Mouse (Mus musculus): ENCODE results near the gene Tgif1.
"Not testable (repeated sequence)": the region's sequence is repeated elsewhere in the genome, so short reads cannot be mapped to it uniquely, and the experiment has no call there.

The Tgif1 gene

GRCm38 (mm10) chr17:70844971-70845370 is 8.4 kb downstream of the Tgif1 start:
- DNase-seq (ENCODE audit: low spot score), result no peak

DNA sequence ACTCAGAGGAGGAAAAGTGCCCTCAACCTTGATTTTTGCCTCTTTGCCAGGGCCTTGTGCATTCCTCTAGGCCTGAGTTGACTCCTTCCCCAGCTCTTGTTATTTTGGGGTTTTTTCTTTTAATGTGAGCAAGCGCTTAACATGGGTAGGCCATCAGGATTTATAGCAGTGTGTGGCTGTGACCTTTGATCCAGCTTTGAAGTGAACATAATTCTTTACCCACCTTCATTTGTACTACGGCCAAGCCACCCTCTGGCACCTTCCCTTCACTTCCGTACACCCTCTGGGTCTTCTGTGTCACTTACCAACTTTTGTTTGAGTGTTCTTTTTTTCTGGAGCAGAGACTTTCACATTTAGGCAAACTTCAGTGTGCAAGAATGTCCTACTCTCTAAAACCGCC is 10.1 kb downstream of the Tgif1 start:
- DNase-seq (ENCODE audit: low spot score), result no peak

GRCm38 (mm10) chr17:70838533-70838932 is 14.8 kb downstream of the Tgif1 start:
- no peak for DNase-seq (ENCODE audit: low spot score)

DNA sequence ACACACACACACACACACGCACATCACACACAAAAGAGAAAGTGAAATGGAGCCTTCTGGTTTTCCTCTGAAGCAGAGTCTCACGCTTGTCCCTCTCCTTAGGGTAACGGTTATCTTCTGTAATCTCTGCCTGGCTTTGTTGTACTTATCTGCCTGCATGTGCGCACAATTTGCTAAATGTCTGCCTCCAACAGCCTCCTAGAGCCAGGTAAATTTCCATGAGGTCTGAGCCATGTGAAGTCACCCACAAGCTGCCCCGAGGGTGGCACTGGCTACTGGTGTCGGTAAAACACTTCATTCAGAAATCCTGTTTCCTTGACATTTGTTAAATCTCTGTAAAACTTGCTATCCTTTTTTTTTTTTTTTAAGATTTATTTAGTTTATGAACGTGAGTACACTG is 15.3 kb downstream of the Tgif1 start:
- no peak for DNase-seq (ENCODE audit: low spot score)

GRCm38 (mm10) chr17:70837474-70837873 is 15.9 kb downstream of the Tgif1 start:
- DNase-seq (ENCODE audit: low spot score), result not testable (repeated sequence)

DNA sequence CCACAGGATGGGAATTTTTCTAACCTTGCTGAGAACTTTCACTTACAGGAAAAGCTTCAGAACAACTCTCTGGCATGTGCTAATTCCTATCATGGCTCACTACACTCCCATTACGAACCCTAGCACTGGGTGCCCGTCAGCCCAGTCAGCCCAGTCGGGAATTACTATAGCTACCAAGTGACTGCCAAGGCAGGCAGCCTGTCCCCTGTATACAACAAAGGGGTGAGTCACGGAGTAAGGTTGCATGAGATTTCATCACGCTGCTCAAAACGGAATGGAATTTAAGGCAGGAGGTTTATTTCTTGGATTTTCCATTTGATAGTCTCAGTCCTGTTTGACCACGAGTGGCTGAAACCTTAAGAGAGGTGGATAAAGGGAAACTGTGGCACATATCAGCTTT is 16.5 kb downstream of the Tgif1 start:
- no peak for DNase-seq (ENCODE audit: low spot score)

GRCm38 (mm10) chr17:70835071-70835790 is 18.1 kb downstream of the Tgif1 start:
- DNase-seq (ENCODE audit: low spot score), result no peak

DNA sequence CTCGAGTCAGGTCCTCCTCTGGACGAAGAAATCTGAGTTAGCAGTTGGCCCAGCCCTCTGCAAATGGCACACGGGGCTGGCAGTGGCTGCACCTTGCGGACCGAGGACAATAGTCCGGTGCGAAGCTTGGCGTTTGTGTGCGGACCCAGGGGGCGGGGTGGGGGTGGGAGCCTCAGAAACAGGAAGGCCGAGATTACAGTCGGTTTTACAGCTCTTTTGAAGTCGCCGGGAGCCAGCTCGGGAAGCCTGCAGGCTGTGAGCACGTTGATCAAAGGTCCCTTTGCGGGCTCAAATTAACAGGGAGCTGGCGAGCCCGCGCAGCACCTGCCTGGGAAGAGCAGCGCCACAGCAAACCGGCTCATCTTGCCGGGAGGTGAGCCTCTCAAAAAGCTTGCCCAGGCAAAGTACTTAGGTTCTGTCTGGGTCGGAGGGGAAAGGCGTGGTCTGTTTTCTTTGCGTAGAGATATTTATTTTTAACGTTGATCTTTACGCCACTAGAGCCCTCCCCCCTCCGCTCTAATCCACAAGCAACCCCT is 18.8 kb downstream of the Tgif1 start:
- DNase-seq (ENCODE audit: low spot score), result no peak

- no peak for DNase-seq (ENCODE audit: low spot score)
Measured at GRCm38 (mm10) chr17:70832544-70832943, 20.8 kb downstream of the Tgif1 start.

DNA sequence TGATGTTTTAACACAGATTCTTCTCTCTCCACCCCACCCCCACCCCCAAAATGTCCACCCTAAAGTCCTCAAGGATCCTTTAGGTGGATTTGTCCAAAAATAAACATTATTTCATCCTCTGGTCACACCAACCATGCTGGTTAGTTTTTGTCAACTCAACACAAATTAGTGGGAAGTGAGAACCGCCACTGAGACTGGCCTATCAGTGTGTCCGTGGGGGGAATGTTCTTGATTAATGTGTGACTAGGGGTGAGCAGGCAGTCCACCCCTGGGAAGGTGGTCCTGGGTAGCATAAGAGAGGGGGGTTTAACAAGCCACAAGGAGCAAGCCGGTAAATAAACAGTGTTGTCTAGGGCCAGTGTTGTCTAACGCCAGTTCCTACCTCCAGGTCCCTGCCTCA is 21.8 kb downstream of the Tgif1 start:
- no peak for DNase-seq (ENCODE audit: low spot score)

DNA sequence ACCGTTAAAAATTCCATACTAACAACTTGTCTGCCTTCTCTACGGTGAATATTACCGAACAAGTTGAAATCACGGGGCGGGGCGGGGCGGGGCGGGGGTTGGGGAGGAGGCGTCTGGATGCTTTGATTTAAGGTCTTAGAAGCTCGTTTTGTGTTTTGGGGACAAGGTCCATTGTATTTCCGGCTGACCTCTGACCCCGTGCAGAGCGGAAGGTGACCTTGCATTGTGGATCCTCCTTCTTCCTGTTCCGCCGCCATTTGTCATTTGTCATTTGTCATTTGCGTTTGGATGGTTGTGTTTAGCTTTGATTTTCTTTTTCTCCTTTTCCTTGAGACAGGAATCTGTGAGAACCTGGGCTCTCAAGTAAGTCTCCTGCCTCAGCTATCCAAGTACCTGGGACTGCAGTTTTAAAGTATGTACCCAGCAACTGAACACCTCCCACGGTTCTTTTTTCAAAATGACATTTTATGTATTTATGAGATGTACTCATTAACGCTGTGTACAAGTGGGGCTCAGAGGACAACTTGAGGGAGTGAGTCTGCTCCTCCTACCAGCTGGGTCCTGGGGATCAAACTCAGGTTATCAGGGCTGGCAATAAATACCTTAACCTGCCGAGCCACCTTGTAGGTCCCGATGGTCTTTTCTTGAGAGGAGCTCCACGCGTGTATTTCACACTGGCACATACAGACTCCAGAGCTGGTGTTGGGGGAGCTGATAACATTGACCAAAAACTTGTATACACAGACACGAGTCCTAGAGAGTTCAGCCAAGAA is 23.2 kb downstream of the Tgif1 start:
- DNase-seq (ENCODE audit: low spot score), result no peak

DNA sequence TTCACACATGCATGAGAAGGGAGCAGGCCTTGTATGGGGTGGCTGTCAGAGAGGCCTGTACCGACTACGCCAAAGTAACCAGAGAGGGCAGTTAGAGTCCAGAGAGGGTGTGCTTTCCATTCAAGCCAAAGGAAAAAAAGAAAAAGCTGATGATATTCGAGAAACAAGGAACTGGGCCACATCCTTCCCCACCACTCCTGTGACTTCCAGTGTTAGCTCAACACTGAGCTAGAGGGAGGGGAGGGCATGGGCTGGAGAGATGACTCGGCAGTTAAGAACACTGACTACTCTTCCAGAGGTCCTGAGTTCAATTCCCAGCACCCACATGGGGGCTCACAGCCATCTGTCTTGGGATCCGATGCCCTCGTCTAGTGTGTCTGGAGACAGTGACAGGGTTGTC is 24.1 kb downstream of the Tgif1 start:
- DNase-seq (ENCODE audit: low spot score), result no peak

- no peak for DNase-seq (ENCODE audit: low spot score)
Measured at GRCm38 (mm10) chr17:70828569-70828968, 24.8 kb downstream of the Tgif1 start.

GRCm38 (mm10) chr17:70828180-70828528 is 25.2 kb downstream of the Tgif1 start:
- DNase-seq (ENCODE audit: low spot score), result no peak

DNA sequence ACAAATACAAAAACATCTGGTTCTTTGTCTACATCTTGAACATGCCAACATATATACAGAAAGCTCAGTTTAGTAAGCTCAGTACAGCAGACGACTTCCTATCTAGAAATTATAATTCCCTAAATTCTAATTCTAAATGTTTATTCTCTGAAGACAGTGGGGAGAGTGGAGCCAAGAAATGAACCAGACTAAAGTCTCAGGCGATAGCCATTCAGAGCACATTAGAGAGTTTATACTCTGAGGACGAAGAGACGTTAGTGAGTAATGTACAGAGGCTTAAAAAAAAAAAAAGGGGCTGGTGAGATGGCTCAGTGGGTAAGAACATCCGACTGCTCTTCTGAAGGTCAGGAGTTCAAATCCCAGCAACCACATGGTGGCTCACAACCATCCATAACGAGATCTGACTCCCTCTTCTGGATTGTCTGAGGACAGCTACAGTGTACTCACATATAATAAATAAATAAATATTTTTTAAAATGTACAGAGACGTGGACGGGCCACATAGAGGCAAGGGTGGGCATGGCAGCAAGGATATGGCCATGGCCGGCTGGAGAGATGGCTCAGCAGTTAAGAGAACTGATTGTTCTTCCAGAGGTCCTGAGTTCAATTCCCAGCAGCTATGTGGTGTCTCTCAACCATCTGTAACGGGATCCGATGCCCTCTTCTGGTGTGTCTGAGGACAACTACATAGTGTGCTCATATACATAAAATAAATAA is 25.7 kb downstream of the Tgif1 start:
- DNase-seq (ENCODE audit: low spot score), result not testable (repeated sequence)

- DNase-seq (ENCODE audit: low spot score), result no peak
Measured at GRCm38 (mm10) chr17:70826227-70826626, 27.1 kb downstream of the Tgif1 start.

- no peak for DNase-seq (ENCODE audit: low spot score)
Measured at GRCm38 (mm10) chr17:70823083-70823482, 30.3 kb downstream of the Tgif1 start.

DNA sequence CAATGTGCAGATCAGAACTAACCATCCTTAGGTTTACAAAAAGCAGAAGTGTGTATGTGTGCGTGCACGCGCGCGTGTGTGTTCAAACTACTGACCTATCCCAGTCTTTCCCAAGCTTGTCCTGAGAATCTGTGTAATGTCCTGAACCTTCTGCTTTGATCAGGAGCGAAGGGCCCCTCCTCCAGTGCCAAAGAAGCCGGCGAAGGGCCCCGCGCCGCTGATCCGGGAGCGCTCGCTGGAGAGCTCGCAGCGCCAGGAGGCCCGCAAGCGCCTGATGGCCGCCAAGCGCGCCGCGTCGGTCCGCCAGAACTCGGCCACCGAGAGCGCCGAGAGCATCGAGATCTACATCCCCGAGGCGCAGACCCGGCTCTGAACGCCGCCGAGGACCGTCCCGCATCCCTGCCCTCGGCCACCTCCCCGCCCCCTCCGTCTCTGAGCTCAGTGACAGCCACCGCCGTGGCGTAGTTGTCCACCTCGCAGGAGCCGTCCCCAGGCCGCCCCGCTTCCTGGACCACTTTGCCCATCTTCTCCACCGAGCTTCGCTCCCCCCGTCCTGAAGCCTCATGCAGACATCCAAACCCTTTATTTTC is 35.4 kb downstream of the Tgif1 start:
- DNase-seq (ENCODE audit: low spot score), result no peak

DNA sequence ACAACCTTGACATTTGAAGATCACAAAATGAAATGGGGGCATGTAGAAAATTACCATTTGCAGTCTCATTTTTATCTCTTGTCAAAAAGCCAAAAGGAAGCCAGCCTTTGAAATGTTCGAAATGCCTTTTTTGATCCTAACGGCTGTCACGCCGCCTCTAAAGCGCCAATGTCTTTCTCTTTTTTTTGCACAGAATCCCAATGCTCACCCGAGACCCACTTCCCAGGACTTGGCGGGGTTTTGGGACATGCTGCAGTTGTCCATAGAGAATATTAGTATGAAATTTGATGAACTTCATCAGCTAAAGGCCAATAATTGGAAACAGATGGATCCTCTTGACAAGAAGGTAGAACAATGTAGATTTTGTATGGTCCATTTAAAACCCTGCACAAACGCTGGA is 38.3 kb downstream of the Tgif1 start:
- no peak for DNase-seq (ENCODE audit: low spot score)

DNA sequence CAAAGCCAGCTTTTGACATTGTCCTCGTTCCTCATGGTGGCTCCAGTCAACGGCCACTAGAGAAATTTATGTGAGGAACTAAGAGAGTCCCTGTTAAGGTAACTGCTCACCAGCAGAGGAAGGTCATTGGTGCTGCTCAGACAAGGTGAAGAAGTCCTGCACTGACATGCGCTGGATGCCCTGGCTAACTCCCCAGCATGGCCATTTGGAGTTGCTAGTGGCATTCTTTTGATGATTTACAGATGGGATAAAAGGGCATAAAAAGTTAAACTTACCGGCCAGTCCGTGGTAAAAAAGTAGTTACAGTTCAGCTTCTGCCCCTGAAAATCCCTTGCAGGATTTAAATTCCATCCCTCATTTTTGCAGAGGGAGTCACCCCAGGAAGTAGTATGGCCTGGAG is 42.6 kb downstream of the Tgif1 start:
- DNase-seq (ENCODE audit: low spot score), result no peak

DNA sequence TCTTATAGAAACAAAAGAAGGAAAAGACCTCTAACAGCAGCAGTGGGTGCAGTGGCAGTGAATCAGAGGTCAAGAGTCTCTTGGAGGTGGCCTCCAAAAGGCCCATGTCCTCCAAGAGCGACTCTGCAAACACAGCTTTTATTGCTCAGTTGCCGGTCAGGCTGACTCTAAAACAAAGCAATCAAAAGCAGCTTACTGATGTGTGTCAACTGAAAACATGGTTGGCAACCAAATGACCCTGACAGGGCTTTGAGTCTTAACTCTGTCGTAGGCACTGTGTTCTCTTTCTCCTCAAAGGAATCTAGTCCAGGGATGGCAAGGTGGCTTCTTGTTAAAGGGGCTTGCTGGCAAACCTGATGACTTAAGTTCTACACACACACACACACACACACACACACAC is 43.6 kb downstream of the Tgif1 start:
- DNase-seq (ENCODE audit: low spot score), result no peak

- no peak for DNase-seq (ENCODE audit: low spot score)
Measured at GRCm38 (mm10) chr17:70808837-70809236, 44.5 kb downstream of the Tgif1 start.
